Comparison of ENCODE assay signal across 8 mouse cellular contexts in the genomic region with DNA sequence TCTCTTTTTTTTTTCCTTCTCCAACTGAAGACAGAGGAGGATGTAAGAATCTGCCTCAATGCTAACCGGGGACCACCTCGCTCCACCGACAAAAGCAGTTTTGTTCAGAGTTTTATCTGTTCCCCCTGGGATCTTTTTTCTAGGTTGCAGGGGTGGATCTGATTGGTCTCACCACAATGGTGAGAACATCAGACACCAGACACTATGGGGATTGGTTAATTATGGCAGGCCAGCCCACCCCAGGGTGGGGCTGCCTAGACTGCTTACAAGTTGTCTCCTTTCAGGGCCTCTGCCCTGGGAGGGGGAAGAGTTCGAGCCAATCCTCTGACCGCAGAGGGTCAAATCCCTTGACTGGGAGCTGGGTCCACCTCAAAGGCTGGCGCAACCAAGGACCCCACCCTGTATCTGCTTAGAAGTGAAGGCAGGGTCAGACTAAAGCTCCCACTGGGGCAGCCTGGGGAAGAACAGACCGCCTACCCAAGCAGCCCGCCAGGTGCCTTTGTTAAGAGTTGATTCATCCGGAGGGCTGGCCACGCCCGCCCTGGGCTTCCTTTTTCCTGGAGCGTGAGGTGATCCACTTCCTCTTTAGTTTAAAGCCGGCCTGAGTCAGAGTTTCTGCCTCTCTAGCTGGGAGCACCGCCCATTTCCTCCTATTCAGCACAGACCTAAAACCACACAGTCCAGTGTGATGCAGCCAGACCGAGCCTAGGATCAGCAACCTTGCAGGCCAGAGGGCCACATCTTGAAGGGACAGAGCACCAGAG.
DNase-seq lines count a peak whose midpoint lies in the region.

No protein-coding gene starts in this region.

- 9% methylated on average over 15 of the region's 15 CpGs for WGBS in large intestine, adult 2 months

- intact Hi-C loops in heart, postnatal 25 days (cut with DNase I): loop anchor here (2.0 to 5.0 kb wide), 3 partner anchors 77 to 211 kb away; a partner anchor contains a TSS

- DNase-seq in layer of hippocampus, adult 9-11 months: peak; percentile 72
- no peak for DNase-seq in layer of hippocampus, adult 18-20 months (ENCODE audit: low spot score in 2 of 2)
- DNase-seq in fibroblast of lung, adult 2 months (ENCODE audit: low read depth): peak; percentile 76
- peak; percentile 87 for DNase-seq in heart, postnatal 25 days (ENCODE audit: low spot score)
- DNase-seq in large intestine, adult 2 months (ENCODE audit: low read depth, low spot score): peak; percentile 88
- peak; percentile 54 for DNase-seq in mesoderm, embryonic 11.5 days (ENCODE audit: low read depth, low spot score)
- peak; percentile 70 to 77 for DNase-seq in spleen, postnatal 4 days (ENCODE audit: low spot score in 2 of 2)
- no peak for DNase-seq in right cerebral cortex, postnatal 4 days

Comparison
In these comparisons a context has a peak if more than half of its experiments do, and no peak if none do; other contexts are left out.
1. DNase-seq: peak in layer of hippocampus, adult 9-11 months (single experiment), fibroblast of lung, adult 2 months (single experiment), heart, postnatal 25 days (single experiment), large intestine, adult 2 months (single experiment), mesoderm, embryonic 11.5 days (single experiment) and spleen, postnatal 4 days (2 of 2); none in layer of hippocampus, adult 18-20 months (0 of 2) and right cerebral cortex, postnatal 4 days (single experiment).